Mouse (Mus musculus) lung, postnatal 0 days (tissue): Measurements from ENCODE around the gene Armc9. TPM values are rescaled to one million over a fixed set of nuclear protein-coding genes. Genes with fewer than 3 reads are reported as not detected.

Experiments used
- ATAC-seq: fragments of 200-750 bp; cut with Nextera tagmentation; 2 replicates; pipeline ENCODE4 v1.8.0; 2017; ENCODE audit warnings: moderate library complexity
- DNase-seq: peaks from one replicate; pipeline ENCODE4 v3.0.0-alpha.2; 2016; ENCODE audit warnings: low spot score
- H3K27ac ChIP-seq: fragments of 300-500 bp; sonication (generic); 2 replicates; pipeline ENCODE4 v1.5.1; 2014; ENCODE audit warnings: antibody characterized with exemption, mild to moderate bottlenecking, low read length, mixed read lengths
- H3K27me3 ChIP-seq: fragments of 300-500 bp; sonication (generic); replicated peaks from 2 replicates; pipeline ENCODE4 v1.6.1; 2014; ENCODE audit warnings: low read length, mixed read lengths; ENCODE audit not compliant: insufficient read depth
- H3K36me3 ChIP-seq: fragments of 300-500 bp; sonication (generic); 2 replicates; pipeline ENCODE4 v1.6.1; 2014; ENCODE audit warnings: low read length, mixed read lengths; ENCODE audit not compliant: insufficient read depth
- H3K4me1 ChIP-seq: fragments of 300-500 bp; sonication (generic); 2 replicates; pipeline ENCODE4 v1.6.1; 2014; ENCODE audit warnings: antibody characterized with exemption, low read depth, low read length, mixed read lengths; ENCODE audit not compliant: insufficient read depth
- H3K4me2 ChIP-seq: fragments of 300-500 bp; sonication (generic); replicated peaks from 2 replicates; pipeline ENCODE4 v1.6.1; 2014; ENCODE audit warnings: low read depth, mild to moderate bottlenecking, low read length, moderate library complexity, mixed read lengths
- H3K4me3 ChIP-seq: fragments of 300-500 bp; sonication (generic); 2 replicates; pipeline ENCODE4 v1.5.1; 2014; ENCODE audit warnings: low read depth, low read length
- H3K9ac ChIP-seq: fragments of 300-500 bp; sonication (generic); replicated peaks from 2 replicates; pipeline ENCODE4 v1.6.1; 2014; ENCODE audit warnings: low read depth, mild to moderate bottlenecking
- H3K9me3 ChIP-seq: fragments of 300-500 bp; sonication (generic); 2 replicates; pipeline ENCODE4 v1.6.1; 2016; ENCODE audit warnings: low read length, mixed read lengths
- CTCF ChIP-seq: IDR thresholded peaks from 2 replicates; pipeline ENCODE4 v1.5.1; 2016; ENCODE audit warnings: antibody characterized with exemption, mild to moderate bottlenecking
- EP300 ChIP-seq: IDR thresholded peaks from 2 replicates; pipeline ENCODE4 v1.6.1; 2016; ENCODE audit warnings: antibody characterized with exemption, mild to moderate bottlenecking, control low read depth
- WGBS: fragments of 180-500 bp; shearing (Covaris S2); extraction: QIAGEN DNeasy Blood & Tissue Kit; methylation state at CpG from one replicate; pipeline ENCODE4 v1.1.7; 2014; 5-methylcytosine and 5-hydroxymethylcytosine counted together
- polyA plus RNA-seq: library from polyadenylated mRNA; unstranded; fragments of >200 nt; fragmentation: Nextera tagmentation; extraction: Ambion mirVana; gene quantifications from 2 replicates; pipeline ENCODE4 v1.2.1, GENCODE M21; 2015

Armc9 gene
- polyA plus RNA-seq: 8.7 and 9.8 TPM in 2 replicates

DNA sequence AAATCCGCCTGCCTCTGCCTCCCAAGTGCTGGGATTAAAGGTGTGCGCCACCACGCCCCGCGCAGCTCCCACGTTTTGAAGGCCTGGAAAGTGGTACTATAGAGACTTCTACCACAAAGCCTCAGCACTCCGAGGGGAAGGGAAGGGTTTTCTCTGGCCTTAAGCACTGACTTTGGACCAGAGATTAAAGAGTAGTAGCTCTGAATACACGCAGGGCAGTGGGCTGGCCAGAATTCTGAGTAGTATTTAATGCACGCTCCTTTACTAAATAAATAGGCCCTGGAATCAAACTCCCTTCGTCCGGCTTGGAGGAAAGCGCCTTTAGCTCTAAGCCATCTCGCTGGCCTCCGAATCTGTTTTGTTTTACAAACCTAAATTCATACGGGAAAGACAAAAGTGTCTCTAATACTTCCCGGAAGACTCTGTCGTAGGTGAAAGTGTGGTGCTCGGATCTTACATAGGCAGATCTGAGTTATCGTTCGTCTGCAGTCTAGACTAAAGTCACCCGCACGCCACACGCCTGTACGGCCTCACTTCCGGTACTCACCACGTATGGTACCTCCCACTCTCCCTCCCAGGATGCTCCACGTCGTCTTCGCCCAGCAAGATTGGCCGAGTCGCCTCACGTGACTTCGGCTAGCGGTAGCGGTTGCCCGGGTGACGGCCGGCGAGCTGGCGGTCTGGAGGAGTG, at the start of gene Armc9:
TSS of gene Armc9 (plus strand) at position 648 of the 691 bp plus-strand sequence.
- H3K4me1 ChIP-seq: peaks cover 4% of the 10 kb centered on the region; the same call in 1 of the 2 replicates
- H3K4me3 ChIP-seq: peak within 1 kb of the TSS; percentile 73
- H3K9me3 ChIP-seq: no peaks in the 10 kb centered on the region
- no peaks in the 10 kb centered on the region for H3K36me3 ChIP-seq
- 3% methylated on average over 40 of the region's 40 CpGs for WGBS
- peak; percentile 99 for DNase-seq
- TF ChIP-seq CTCF (no peak), EP300 (no peak)
- H3K27ac ChIP-seq: peak within 1 kb of the TSS; percentile 69
- peak within 1 kb of the TSS; percentile 78 for H3K4me2 ChIP-seq
- no peaks in the 10 kb centered on the region for H3K27me3 ChIP-seq
- H3K9ac ChIP-seq: peak within 1 kb of the TSS; percentile 49
- peak; percentile 100 for ATAC-seq

DNA sequence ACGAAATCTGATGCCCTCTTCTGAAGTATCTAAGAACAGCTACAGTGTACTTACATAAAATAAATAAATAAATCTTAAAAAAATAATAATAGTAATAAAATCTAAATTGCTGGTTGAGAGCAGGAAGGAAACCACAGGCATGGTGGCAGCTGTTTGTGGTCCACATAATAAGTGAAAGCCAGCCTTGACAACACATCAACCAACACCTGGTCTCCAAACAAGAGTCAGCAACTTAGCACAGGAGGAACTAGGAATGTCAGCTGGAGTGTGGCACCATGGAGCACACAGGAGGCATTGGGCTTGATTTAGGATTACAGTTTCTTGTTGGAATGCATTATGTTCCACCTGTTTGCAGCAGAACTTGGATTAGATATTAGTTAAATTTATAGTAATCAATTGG, 49.5 kb upstream of the Armc9 start:
- Histone ChIP-seq H3K9me3 (no peaks in the 10 kb centered on the region), H3K27me3 (no peaks in the 10 kb centered on the region), H3K4me2 (no peak overlapping the region), H3K27ac (no peak overlapping the region), H3K4me3 (no peak overlapping the region), H3K4me1 (no peaks in the 10 kb centered on the region), H3K9ac (no peak overlapping the region), H3K36me3 (no peaks in the 10 kb centered on the region)
- no peak for TF ChIP-seq CTCF
- no peak for TF ChIP-seq EP300
- DNase-seq: no peak
- no peak for ATAC-seq
- WGBS: 92% methylated on average over 1 of the region's 1 CpGs

DNA sequence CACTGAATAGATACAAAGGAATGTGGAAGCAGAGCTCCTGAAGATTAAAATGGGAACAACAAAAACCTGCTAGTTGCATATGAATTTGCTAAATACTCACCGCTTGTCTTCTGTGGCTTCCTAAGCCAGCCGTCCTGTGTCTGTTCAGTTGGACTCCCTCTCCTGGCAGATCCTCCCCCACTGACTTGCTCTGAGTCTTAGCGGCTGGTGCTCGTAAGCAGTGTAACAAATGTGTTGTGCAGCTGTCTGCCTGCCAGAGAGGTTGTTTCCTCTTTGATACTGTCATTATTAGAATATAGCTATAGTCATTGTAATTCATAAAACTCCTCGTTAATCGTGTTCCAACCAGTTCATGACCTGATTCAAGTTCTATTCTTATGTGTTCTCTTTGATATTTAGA, 42.8 kb upstream of the Armc9 start, which contains the start of gene Htr2b:
TSS of gene Htr2b (minus strand) at position 192 of the 400 bp plus-strand sequence.
- Histone ChIP-seq H3K27ac (no peak within 1 kb of the TSS), H3K4me1 (no peaks in the 10 kb centered on the region), H3K9me3 (no peaks in the 10 kb centered on the region), H3K27me3 (no peaks in the 10 kb centered on the region), H3K9ac (no peak within 1 kb of the TSS), H3K4me2 (no peak within 1 kb of the TSS), H3K4me3 (no peak within 1 kb of the TSS), H3K36me3 (no peaks in the 10 kb centered on the region)
- TF ChIP-seq EP300 (no peak), CTCF (peak; percentile 53)
- ATAC-seq (peak; percentile 83), DNase-seq (peak; percentile 78)
- 42% methylated on average over 6 of the region's 6 CpGs for WGBS

DNA sequence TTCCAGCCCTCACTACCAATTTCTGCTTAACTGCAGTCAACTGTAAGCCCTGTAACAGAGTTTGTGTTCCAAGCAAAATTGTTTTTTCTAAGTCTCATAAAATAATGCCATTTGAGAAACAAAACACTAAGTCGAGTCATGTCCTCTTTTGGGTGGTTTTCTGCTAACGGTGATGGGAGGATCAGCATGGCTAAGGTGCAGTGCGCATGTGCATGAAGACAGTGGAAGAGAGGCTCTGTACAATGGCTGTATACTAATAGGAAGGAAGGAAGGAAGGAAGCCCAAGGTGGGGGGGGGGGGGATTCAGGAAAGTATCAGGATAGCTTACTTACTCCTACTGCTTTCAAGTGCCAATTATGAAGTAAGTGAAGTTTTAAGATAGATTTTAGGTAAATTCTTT, 40.4 kb upstream of the Armc9 start:
- Histone ChIP-seq H3K27me3 (no peaks in the 10 kb centered on the region), H3K4me1 (no peaks in the 10 kb centered on the region), H3K9ac (no peak overlapping the region), H3K27ac (no peak overlapping the region), H3K9me3 (no peaks in the 10 kb centered on the region), H3K36me3 (peaks cover 7% of the 10 kb centered on the region; the same call in 1 of the 2 replicates), H3K4me3 (no peak overlapping the region), H3K4me2 (no peak overlapping the region)
- DNase-seq: peak; percentile 20
- no peak for ATAC-seq
- 80% methylated on average over 3 of the region's 3 CpGs for WGBS
- 0 out of 2 replicates have a peak, but pooled peaks have one; percentile 27 for TF ChIP-seq EP300
- no peak for TF ChIP-seq CTCF

DNA sequence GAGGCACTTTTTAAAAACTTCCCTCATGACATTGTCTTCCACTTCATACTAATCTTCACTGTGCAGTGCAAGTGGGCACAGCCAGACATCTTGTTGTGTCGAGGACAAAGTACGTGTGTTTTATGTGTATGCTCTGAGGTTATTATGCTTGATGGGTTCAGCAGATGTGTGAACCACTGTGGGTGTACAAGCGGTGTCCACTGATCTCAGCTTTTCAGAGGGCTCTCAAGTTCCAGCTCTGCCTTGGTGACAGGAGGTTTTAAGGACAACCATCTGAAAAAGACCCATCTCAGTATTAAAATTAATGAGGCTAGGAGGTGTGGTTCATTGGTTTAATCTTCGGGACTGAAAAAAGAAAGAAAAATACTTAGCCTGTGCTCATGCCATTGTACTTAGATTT, 35.0 kb upstream of the Armc9 start:
- no peaks in the 10 kb centered on the region for H3K9me3 ChIP-seq
- ATAC-seq (no peak), DNase-seq (no peak)
- no peaks in the 10 kb centered on the region for H3K4me1 ChIP-seq
- no peak for TF ChIP-seq EP300
- TF ChIP-seq CTCF: no peak
- no peak overlapping the region for H3K4me2 ChIP-seq
- peaks cover 7% of the 10 kb centered on the region; the same call in 1 of the 2 replicates for H3K36me3 ChIP-seq
- no peak overlapping the region for H3K27ac ChIP-seq
- no peaks in the 10 kb centered on the region for H3K27me3 ChIP-seq
- no peak overlapping the region for H3K9ac ChIP-seq
- H3K4me3 ChIP-seq: no peak overlapping the region
- 91% methylated on average over 4 of the region's 4 CpGs for WGBS

DNA sequence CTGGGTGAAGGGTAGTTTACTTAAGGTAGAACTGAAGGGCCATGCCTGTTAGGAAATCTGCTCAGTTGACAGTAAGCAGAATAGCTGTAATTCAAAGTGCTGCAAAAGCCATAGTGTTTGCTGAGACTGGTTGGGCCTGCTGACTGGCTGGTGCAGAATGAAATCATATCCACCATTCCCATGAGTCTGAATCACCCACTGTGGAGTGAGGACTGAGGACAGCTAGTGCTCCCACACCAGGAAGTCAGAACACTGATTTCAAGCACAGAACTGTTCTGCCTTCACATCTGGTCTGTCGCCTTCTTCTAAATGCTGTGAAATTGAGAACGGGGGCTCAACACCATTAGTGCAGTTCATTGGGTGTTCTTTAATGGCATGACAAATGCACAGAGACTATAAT, 28.5 kb upstream of the Armc9 start:
- H3K9me3 ChIP-seq: no peaks in the 10 kb centered on the region
- no peaks in the 10 kb centered on the region for H3K4me1 ChIP-seq
- H3K27ac ChIP-seq: no peak overlapping the region
- no peaks in the 10 kb centered on the region for H3K27me3 ChIP-seq
- no peak overlapping the region for H3K9ac ChIP-seq
- TF ChIP-seq CTCF (no peak), EP300 (no peak)
- H3K4me3 ChIP-seq: no peak overlapping the region
- 100% methylated on average over 2 of the region's 2 CpGs for WGBS
- H3K36me3 ChIP-seq: peaks cover 26% of the 10 kb centered on the region; the same call in 1 of the 2 replicates
- no peak for DNase-seq
- no peak for ATAC-seq
- H3K4me2 ChIP-seq: no peak overlapping the region
